Mouse (Mus musculus) left cerebral cortex, postnatal 25 days (tissue): ENCODE results near the gene Aadacl3. TPM values are rescaled to one million over a fixed set of nuclear protein-coding genes. Genes with fewer than 3 reads are reported as not detected.

Experiments used
- total RNA-seq, 2 experiments: library from RNA; stranded (reverse); gene quantifications; 2 replicates each; pipeline ENCODE4 v1.2.3; 2021

Gene Aadacl3
- total RNA-seq, 2 experiments from 2014 or later = not detected

Other genes starting within 250 kb of the Aadacl3 start
- not detected for gene Pramel5, start 183.3 kb downstream of the Aadacl3 start, total RNA-seq
- gene Gm13128, start 133.5 kb downstream of the Aadacl3 start, total RNA-seq = not detected
- gene Gm13119, start 105.8 kb downstream of the Aadacl3 start, total RNA-seq = not detected
- not detected for gene Pramef20, start 85.8 kb downstream of the Aadacl3 start, total RNA-seq
- gene Pramef12, start 55.3 kb downstream of the Aadacl3 start, total RNA-seq = not detected
- gene 1700012P22Rik, start 25.0 kb downstream of the Aadacl3 start, total RNA-seq = not detected
- not detected for gene Gm9944, start 10.4 kb downstream of the Aadacl3 start, total RNA-seq
- not detected for gene 9430007A20Rik, start 56.1 kb upstream of the Aadacl3 start, total RNA-seq
- gene Gm13124, start 101.4 kb upstream of the Aadacl3 start, total RNA-seq = not detected
- not detected for gene Aadacl4, start 150.0 kb upstream of the Aadacl3 start, total RNA-seq
- gene Gm436, start 222.6 kb upstream of the Aadacl3 start, total RNA-seq = not detected